Mouse (Mus musculus) cerebellum, adult 9-11 months (tissue): Measurements from ENCODE around the gene Cdc42bpb.

Source experiments
- DNase-seq: peaks from one replicate; pipeline ENCODE4 v3.0.0; 2022

Gene Cdc42bpb

GRCm38 (mm10) chr12:111333020-111333605 is 44.4 kb downstream of the Cdc42bpb start:
- DNase-seq = peak; percentile 63

- no peak for DNase-seq
Measured at GRCm38 (mm10) chr12:111332443-111332842, 45.1 kb downstream of the Cdc42bpb start.

GRCm38 (mm10) chr12:111331573-111331972 is 45.9 kb downstream of the Cdc42bpb start:
- peak; percentile 59 for DNase-seq

- DNase-seq = peak; percentile 17
Measured at GRCm38 (mm10) chr12:111329281-111329680, 48.2 kb downstream of the Cdc42bpb start.

- DNase-seq = peak; percentile 22
Measured at GRCm38 (mm10) chr12:111328360-111328759, 49.2 kb downstream of the Cdc42bpb start.

GRCm38 (mm10) chr12:111325744-111326424 is 51.6 kb downstream of the Cdc42bpb start:
- no peak for DNase-seq

GRCm38 (mm10) chr12:111324949-111325348 is 52.6 kb downstream of the Cdc42bpb start:
- no peak for DNase-seq

- DNase-seq = peak; percentile 86
Measured at GRCm38 (mm10) chr12:111324536-111324935, 53.0 kb downstream of the Cdc42bpb start.

- DNase-seq = peak; percentile 9
Measured at GRCm38 (mm10) chr12:111323423-111323822, 54.1 kb downstream of the Cdc42bpb start.

- no peak for DNase-seq
Measured at GRCm38 (mm10) chr12:111321832-111322231, 55.7 kb downstream of the Cdc42bpb start.

- no peak for DNase-seq
Measured at GRCm38 (mm10) chr12:111320549-111320948, 57.0 kb downstream of the Cdc42bpb start.

GRCm38 (mm10) chr12:111317694-111318093 is 59.8 kb downstream of the Cdc42bpb start:
- DNase-seq = no peak

GRCm38 (mm10) chr12:111314273-111314672 is 63.2 kb downstream of the Cdc42bpb start:
- DNase-seq = no peak

GRCm38 (mm10) chr12:111311775-111312174 is 65.7 kb downstream of the Cdc42bpb start:
- DNase-seq = no peak

GRCm38 (mm10) chr12:111309931-111310330 is 67.6 kb downstream of the Cdc42bpb start:
- DNase-seq = no peak

- no peak for DNase-seq
Measured at GRCm38 (mm10) chr12:111309256-111309655, 68.3 kb downstream of the Cdc42bpb start.

GRCm38 (mm10) chr12:111306821-111307220 is 70.7 kb downstream of the Cdc42bpb start:
- no peak for DNase-seq

- no peak for DNase-seq
Measured at GRCm38 (mm10) chr12:111303702-111304337, 73.7 kb downstream of the Cdc42bpb start.

GRCm38 (mm10) chr12:111302018-111302345 is 75.5 kb downstream of the Cdc42bpb start:
- DNase-seq = no peak

- no peak for DNase-seq
Measured at GRCm38 (mm10) chr12:111301322-111302017, 76.0 kb downstream of the Cdc42bpb start.

GRCm38 (mm10) chr12:111293025-111293424 is 84.5 kb downstream of the Cdc42bpb start:
- peak; percentile 66 for DNase-seq

GRCm38 (mm10) chr12:111284532-111284931 is 93.0 kb downstream of the Cdc42bpb start:
- no peak for DNase-seq

GRCm38 (mm10) chr12:111283573-111283972 is 93.9 kb downstream of the Cdc42bpb start:
- DNase-seq = no peak

GRCm38 (mm10) chr12:111276371-111276770 is 101.1 kb downstream of the Cdc42bpb start:
- no peak for DNase-seq
